Mouse (Mus musculus) cerebellum, postnatal 14 days (tissue): Measurements from ENCODE around the gene Pnkd.

Experiments
- DNase-seq, 2 experiments: peaks; one replicate each; pipeline ENCODE4 v3.0.0; 2021; ENCODE audit warnings: mixed read lengths in 2 of 2

Pnkd gene

DNA sequence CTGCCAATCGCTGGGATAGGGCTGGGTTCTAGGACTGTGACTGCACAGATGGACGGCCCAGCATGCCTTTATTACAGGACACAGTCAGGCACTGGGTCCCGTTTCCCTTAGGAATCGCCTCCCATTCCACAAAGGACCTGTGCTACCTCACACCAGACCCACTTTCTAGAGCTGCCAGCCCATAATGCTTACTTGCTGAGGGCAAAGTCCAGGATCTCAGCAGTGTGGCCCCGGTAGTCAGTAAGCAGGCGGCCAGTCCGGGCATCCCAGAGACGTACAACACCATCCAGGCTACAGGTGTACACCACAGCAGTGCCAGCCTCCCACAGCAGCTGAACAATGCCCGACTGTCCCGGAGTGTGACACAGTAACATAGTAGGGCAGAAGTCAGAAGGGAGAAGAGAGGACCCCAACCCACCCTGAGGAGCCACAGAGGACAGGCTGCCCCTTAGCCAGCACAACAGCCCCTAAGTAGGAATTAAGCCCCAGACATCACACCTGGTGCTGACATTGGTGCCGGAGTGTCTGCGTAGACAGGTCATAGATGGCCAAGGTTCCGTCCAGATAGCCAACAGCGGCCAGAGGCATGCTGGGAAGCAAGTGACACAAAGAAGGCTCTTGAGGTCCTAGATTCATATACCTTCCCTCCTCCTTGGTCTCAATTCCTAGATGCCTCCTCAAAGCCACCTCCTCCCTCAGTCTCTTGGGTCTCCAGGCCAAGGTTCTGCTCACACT lies 4.0 kb upstream of the Pnkd start:
- DNase-seq, result no peak

- no peak for DNase-seq
Observed at GRCm38 (mm10) chr1:74281372-74281771, 3.4 kb upstream of the Pnkd start.

GRCm38 (mm10) chr1:74281886-74282285 lies 2.8 kb upstream of the Pnkd start:
- no peak for DNase-seq

GRCm38 (mm10) chr1:74282896-74283625 lies 1.7 kb upstream of the Pnkd start:
- no peak for DNase-seq

DNA sequence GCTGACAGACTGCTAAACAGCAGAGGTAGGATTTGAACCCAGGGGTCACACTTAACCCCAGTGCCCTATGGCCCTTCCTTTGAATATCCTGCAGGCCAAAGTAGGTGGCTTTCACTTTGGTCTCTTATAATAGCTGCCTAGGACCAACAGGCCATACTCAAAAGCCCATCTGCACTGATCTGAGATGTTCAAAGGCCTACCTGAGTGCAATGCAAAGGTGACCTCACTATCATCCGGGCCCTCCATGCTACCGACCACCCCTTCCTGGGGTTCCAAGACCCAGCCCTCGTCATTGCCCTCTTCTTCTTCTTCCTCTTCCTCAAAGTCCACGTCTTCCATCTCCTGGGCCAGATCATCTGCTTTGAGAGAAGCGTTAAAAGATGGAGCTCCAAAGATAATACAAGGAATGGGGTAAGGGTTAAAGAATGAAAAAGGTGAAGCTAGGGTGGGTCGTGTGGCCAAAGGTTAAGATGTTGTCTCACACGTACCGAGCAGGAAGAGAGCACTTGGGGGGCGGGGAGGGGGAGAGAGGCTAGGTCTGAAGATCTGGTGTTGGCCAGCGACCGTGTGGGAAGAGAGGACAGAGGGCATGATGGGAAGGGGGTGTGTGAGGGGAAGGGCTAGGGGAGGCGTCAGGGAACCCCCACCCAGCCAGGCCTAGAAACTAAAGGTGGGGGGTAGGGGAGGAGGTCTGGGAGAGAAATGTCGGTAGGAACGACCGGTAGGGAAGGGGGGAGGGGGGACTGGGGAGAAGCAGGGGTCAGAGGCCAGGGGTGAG lies 855 bp upstream of the Pnkd start:
- DNase-seq, result peak; percentile 66 to 77

DNA sequence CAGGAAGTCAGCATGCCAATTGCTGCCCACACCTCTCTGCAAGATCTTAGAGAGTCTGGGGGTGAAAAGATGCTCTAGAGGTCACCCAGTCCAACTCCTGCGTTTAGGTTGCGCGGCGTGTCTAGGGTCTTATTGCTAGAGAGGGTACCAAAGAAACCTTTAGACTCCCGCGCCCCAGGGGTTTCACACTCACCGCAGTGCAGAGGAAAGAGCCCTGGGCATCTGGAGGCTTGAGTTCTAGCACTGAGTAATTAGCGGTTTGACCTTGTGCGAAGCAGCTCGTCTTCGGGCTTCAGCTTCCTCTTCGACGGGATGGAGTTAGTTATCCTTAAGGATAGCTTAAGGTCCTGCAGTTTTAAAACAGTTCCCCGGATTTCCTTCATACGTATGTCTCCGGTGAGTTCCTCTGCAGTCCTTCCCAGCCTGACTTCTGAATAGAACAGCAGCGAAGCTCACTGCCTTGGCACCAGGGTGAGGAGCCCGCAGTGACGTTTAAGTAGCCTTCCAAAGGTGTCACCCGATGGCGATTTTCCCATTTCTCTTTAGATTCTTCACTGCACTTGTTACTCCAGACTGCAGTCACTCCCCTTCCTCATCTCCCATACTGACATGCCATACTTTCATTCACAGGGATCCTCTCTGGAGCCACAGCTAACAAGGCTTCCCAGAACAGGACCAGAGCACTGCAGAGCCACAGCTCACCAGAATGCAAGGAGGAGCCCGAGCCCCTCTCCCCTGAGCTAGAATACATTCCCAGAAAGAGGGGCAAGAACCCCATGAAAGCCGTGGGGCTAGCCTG lies 681 bp downstream of the Pnkd start:
- DNase-seq, result peak; percentile 39 to 72

DNA sequence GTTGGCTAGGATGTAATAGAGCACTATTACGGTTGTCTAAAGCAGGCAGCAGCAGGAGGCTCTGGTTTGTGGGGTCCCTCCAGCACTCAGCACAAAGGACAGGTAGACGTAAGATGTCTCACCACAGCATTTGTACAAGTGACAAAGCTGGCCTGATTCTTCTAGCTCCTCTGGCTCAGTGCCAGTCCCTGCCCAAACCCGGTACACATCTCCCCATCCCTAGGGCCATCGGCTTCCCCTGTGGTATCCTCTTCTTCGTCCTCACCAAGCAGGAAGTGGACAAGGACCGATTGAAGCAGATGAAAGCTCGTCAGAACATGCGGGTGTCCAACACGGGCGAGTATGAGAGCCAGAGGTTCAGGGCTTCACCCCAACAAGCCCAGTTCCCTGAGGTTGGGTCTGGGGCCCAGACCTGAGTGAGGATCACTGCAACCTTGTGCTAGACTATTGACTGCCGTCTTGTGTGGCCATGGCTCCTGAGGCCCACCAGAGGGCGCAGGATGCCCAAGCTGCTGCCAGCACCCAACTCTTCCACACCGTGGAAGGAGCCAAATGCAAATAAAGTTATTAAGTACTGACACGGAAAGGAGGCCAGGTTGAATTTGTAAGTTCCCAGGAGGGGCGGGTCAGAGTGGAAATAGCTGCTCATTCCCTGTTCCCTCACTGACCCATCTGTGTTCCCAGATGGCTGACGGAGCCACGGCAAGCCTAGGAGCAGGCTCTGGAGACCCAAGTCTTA lies 2.3 kb downstream of the Pnkd start:
- peak; percentile 47 to 55 for DNase-seq

DNA sequence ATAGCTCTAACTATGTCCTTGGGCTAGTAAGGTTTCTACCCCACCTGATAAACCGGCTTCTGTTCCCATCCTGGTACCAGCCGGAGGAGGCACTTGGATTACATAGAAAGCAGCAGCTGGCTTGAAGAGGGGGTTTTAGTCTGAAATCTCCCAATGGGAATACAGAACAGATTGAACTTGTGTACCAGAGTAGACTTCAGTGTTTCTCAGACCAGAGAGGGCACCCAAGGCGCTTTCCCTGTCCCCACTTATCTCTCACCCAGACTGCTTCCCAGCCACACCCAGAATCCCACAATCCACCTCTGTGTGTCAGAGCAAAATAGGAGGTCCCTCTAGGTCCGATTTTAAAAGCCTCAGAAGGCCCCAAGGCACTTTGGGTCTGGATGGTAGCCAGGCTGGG lies 3.6 kb downstream of the Pnkd start:
- no peak for DNase-seq

GRCm38 (mm10) chr1:74289248-74289647 lies 4.5 kb downstream of the Pnkd start:
- no peak for DNase-seq

DNA sequence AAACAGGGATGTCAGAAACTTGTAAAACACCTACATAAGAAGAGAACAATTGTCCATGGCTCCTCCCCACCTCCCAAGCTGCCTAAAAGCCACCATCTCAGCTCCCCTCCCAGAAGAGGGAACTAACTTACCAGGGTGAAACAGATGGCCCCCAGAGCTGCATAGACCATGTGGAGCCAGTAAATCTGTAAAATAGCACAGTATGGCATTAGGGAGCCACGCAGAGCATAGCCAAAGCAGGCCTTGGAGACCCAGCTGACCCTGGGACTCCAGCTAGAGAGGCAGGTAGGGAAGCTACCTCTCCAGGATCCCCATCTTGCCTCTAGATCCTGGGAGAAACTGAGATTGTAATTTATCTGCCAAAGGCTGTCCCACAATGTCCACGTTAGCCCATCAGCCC lies 5.0 kb downstream of the Pnkd start:
- DNase-seq, result no peak

- DNase-seq, result peak; percentile 51 to 61
Observed at GRCm38 (mm10) chr1:74290141-74290540, 5.4 kb downstream of the Pnkd start.

DNA sequence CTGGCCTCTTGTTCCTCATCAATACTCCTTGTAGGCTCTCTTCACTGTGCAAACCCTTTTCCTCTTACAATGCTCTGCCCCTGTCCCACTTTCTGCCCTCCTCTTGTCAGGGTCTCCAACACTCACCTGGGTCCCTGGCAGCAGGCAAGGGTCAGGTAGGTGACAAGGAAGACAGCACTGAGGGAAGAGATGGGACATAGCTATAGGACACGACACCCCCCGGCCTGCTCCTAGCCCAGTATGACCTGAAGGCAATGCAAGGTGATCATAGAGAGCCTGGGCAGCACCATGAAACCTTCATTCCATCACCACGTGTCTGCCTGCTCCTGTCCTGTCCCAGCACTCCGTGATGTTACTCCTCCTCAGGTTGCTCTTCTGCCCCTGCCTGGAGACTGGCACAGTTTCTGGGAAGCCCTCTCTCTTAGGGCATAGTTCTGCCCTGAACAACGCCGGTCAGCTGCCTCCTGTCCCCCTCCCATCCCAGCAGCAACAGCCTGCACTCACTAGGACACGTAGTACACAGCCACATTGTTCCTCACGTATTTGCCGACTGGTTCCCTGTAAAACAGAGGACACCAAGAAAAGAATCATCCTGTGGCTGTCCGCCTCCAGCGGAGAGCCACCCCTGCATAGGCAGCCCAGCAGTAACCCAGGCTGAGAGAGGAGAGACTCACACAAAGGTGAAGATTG lies 7.7 kb downstream of the Pnkd start:
- DNase-seq, result no peak

GRCm38 (mm10) chr1:74293306-74293960 lies 8.7 kb downstream of the Pnkd start:
- DNase-seq, result no peak

- no peak for DNase-seq
Observed at GRCm38 (mm10) chr1:74294090-74294643, 9.4 kb downstream of the Pnkd start.

DNA sequence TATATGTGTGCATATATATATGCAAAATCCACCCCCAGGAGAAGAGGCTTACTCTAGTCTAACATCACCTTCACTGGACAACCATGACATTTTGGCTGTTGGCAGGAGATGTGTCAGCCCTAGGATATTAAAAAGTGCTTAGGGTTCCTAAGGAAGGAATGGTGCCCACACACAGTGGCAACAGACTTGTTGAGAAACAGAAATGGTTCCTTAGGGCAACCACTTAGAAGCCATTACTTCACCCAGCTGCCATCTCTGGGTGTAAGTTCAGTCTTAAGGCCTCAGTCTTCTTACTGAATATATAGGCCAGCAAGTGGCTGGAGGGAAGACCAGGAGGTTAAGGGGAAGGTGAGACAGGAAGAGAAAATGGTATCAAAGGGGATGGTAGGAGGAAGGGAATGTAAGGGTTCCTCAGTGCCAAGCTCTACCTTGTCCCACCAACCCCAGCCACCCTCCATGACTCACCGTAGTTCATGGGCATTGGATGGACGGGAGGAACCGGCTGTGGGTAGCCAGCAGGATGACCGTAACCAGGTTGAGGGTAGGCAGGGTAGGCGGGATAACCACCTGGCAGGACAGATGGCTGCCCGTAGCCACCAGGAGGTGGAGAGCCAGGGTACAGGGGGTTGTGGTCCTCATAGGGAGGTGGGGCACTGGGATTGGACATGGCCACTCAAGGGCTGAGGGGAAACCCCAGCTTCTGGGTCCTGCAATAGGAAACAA lies 10.2 kb downstream of the Pnkd start:
- DNase-seq, result no peak

GRCm38 (mm10) chr1:74295456-74296171 lies 10.9 kb downstream of the Pnkd start:
- peak; percentile 80 to 84 for DNase-seq

- DNase-seq, result no peak
Observed at GRCm38 (mm10) chr1:74296477-74296876, 11.7 kb downstream of the Pnkd start.

- no peak for DNase-seq
Observed at GRCm38 (mm10) chr1:74297269-74297668, 12.5 kb downstream of the Pnkd start.

DNA sequence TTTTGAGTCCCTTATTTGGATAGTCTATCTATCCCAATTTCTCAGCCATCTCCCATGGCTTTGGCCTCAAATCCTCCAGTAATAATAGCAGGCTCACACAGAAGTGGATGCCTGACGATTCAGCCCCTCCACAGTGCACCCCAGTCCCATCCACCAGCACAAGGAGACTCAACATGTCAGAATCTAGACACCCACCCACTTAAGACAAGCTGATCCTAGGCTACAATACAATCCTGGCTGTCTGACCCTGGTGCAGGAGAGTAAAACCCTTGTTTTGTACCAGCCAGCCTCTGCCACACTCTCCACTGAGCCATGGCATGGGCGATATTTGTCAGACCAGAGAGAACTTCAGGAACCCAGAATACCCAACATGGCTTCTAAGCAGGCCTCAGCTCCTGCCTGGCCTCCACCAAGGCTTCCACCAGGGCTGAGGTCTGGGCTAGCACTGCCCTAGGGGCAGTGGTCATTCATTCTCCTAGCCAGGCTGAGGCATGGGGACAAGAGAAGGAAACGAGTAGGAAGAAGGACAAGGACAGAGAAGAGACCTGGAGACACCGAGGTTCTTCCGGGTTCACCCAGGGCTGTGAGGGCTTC lies 13.5 kb downstream of the Pnkd start:
- no peak for DNase-seq
